Mouse (Mus musculus) kidney, postnatal 0 days (tissue): Measurements from ENCODE around the gene Mettl7b. TPM values are rescaled to one million over a fixed set of nuclear protein-coding genes. Genes with fewer than 3 reads are reported as not detected.
A peak's percentile ranks its signal among the peaks of the same experiment; 100 is the strongest.

Source experiments
- ATAC-seq: fragments of 200-750 bp; cut with Nextera tagmentation; replicated peaks from 2 replicates; pipeline ENCODE4 v1.8.0; 2017; ENCODE audit warnings: low read depth, moderate number of reproducible peaks, moderate TSS enrichment, moderate library complexity; ENCODE audit not compliant: low FRiP score
- DNase-seq: peaks from one replicate; pipeline ENCODE4 v3.0.0-alpha.2; 2016; ENCODE audit warnings: low spot score
- H3K27ac ChIP-seq: fragments of 300-500 bp; sonication (generic); 2 replicates; pipeline ENCODE4 v1.5.1; 2014; ENCODE audit warnings: mild to moderate bottlenecking
- H3K27me3 ChIP-seq: fragments of 300-500 bp; sonication (generic); 2 replicates; pipeline ENCODE4 v1.6.1; 2014; ENCODE audit warnings: low read length, mixed read lengths; ENCODE audit not compliant: insufficient read depth
- H3K36me3 ChIP-seq: fragments of 300-500 bp; sonication (generic); 2 replicates; pipeline ENCODE4 v1.6.1; 2014; ENCODE audit warnings: low read length, mixed read lengths; ENCODE audit not compliant: insufficient read depth
- H3K4me1 ChIP-seq: fragments of 300-500 bp; sonication (generic); replicated peaks from 2 replicates; pipeline ENCODE4 v1.6.1; 2014; ENCODE audit warnings: antibody characterized with exemption, low read length, mixed read lengths; ENCODE audit not compliant: insufficient read depth
- H3K4me2 ChIP-seq: fragments of 300-500 bp; sonication (generic); 2 replicates; pipeline ENCODE4 v1.6.1; 2014; ENCODE audit warnings: mild to moderate bottlenecking, low read length, moderate library complexity, mixed read lengths
- H3K4me3 ChIP-seq: fragments of 300-500 bp; sonication (generic); replicated peaks from 2 replicates; pipeline ENCODE4 v1.5.1; 2014; ENCODE audit warnings: low read depth, low read length
- H3K9ac ChIP-seq: fragments of 300-500 bp; sonication (generic); 2 replicates; pipeline ENCODE4 v1.6.1; 2014; ENCODE audit warnings: low read depth, low read length
- H3K9me3 ChIP-seq: fragments of 300-500 bp; sonication (generic); replicated peaks from 2 replicates; pipeline ENCODE4 v1.6.1; 2016; ENCODE audit warnings: low read length, inconsistent platforms, mixed read lengths
- CTCF ChIP-seq: IDR thresholded peaks from 2 replicates; pipeline ENCODE4 v1.5.1; 2016; ENCODE audit warnings: antibody characterized with exemption, low read depth, mild to moderate bottlenecking, moderate library complexity
- WGBS: fragments of 180-500 bp; shearing (Covaris S2); extraction: QIAGEN DNeasy Blood & Tissue Kit; methylation state at CpG from one replicate; pipeline ENCODE4 v1.1.7; 2014; 5-methylcytosine and 5-hydroxymethylcytosine counted together
- polyA plus RNA-seq: library from polyadenylated mRNA; unstranded; fragments of >200 nt; fragmentation: Nextera tagmentation; extraction: Ambion mirVana; gene quantifications from 2 replicates; pipeline ENCODE4 v1.2.1, GENCODE M21; 2015

Gene Mettl7b
- polyA plus RNA-seq, 1 experiment from 2014 or later = 59.9 TPM

GRCm38 (mm10) chr10:128950208-128950887 lies 10.4 kb downstream of the Mettl7b start:
- Histone ChIP-seq H3K4me2 (no peak overlapping the region), H3K27ac (no peak overlapping the region), H3K9me3 (no peaks in the 10 kb centered on the region), H3K4me1 (no peaks in the 10 kb centered on the region), H3K27me3 (no peaks in the 10 kb centered on the region), H3K4me3 (no peak overlapping the region), H3K36me3 (no peaks in the 10 kb centered on the region), H3K9ac (no peak overlapping the region)
- TF ChIP-seq CTCF = no peak
- DNase-seq = no peak
- ATAC-seq = 0 out of 2 replicates have a peak, but pooled peaks have one; percentile 40
- 48% methylated on average over 16 of the region's 16 CpGs for WGBS

GRCm38 (mm10) chr10:128947496-128947895 lies 13.3 kb downstream of the Mettl7b start:
- ATAC-seq (no peak), DNase-seq (no peak)
- no peaks in the 10 kb centered on the region for H3K36me3 ChIP-seq
- no peak overlapping the region for H3K4me2 ChIP-seq
- H3K9ac ChIP-seq = no peak overlapping the region
- no peaks in the 10 kb centered on the region for H3K4me1 ChIP-seq
- no peaks in the 10 kb centered on the region for H3K9me3 ChIP-seq
- 91% methylated on average over 4 of the region's 4 CpGs for WGBS
- H3K27ac ChIP-seq = no peak overlapping the region
- H3K4me3 ChIP-seq = no peak overlapping the region
- no peak for TF ChIP-seq CTCF
- no peaks in the 10 kb centered on the region for H3K27me3 ChIP-seq

GRCm38 (mm10) chr10:128945675-128946074 lies 15.1 kb downstream of the Mettl7b start:
- Histone ChIP-seq H3K4me2 (no peak overlapping the region), H3K9me3 (no peaks in the 10 kb centered on the region), H3K4me3 (no peak overlapping the region), H3K27me3 (no peaks in the 10 kb centered on the region), H3K27ac (no peak overlapping the region), H3K9ac (no peak overlapping the region), H3K4me1 (no peaks in the 10 kb centered on the region), H3K36me3 (no peaks in the 10 kb centered on the region)
- TF ChIP-seq CTCF = peak; percentile 67
- ATAC-seq = peak; percentile 38; the same call in 1 of the 2 replicates
- DNase-seq = peak; percentile 40
- 22% methylated on average over 3 of the region's 3 CpGs for WGBS

- Histone ChIP-seq H3K4me2 (no peak overlapping the region), H3K4me3 (no peak overlapping the region), H3K4me1 (no peaks in the 10 kb centered on the region), H3K27me3 (no peaks in the 10 kb centered on the region), H3K27ac (no peak overlapping the region), H3K9me3 (no peaks in the 10 kb centered on the region), H3K9ac (no peak overlapping the region), H3K36me3 (no peaks in the 10 kb centered on the region)
- DNase-seq = no peak
- no peak for TF ChIP-seq CTCF
- no peak for ATAC-seq
- WGBS = 84% methylated on average over 10 of the region's 10 CpGs
These were observed 20.2 kb downstream of the Mettl7b start for GRCm38 (mm10) chr10:128940475-128941061.

- Histone ChIP-seq H3K36me3 (no peaks in the 10 kb centered on the region), H3K27me3 (peaks cover 14% of the 10 kb centered on the region), H3K27ac (no peak overlapping the region), H3K4me1 (0 out of 2 replicates have a peak, but pooled peaks cover 3% of the 10 kb centered on the region), H3K4me2 (no peak overlapping the region), H3K4me3 (no peak overlapping the region), H3K9ac (no peak overlapping the region), H3K9me3 (no peaks in the 10 kb centered on the region)
- TF ChIP-seq CTCF = no peak
- DNase-seq = no peak
- ATAC-seq = peak; percentile 59; the same call in 1 of the 2 replicates
- 46% methylated on average over 5 of the region's 5 CpGs for WGBS
These were observed 21.8 kb downstream of the Mettl7b start for GRCm38 (mm10) chr10:128938974-128939373.

- Histone ChIP-seq H3K27me3 (peaks cover 19% of the 10 kb centered on the region), H3K27ac (no peak overlapping the region), H3K4me3 (no peak overlapping the region), H3K9ac (no peak overlapping the region), H3K36me3 (no peaks in the 10 kb centered on the region), H3K4me2 (no peak overlapping the region), H3K9me3 (no peaks in the 10 kb centered on the region), H3K4me1 (peaks cover 4% of the 10 kb centered on the region; the same call in 1 of the 2 replicates)
- DNase-seq (no peak), ATAC-seq (0 out of 2 replicates have a peak, but pooled peaks have one; percentile 13)
- 74% methylated on average over 9 of the region's 9 CpGs for WGBS
- TF ChIP-seq CTCF = no peak
These were observed 22.3 kb downstream of the Mettl7b start for GRCm38 (mm10) chr10:128938457-128938856.
